Mouse (Mus musculus): ENCODE data around the gene Tesk1. TPM values are rescaled to one million over a fixed set of nuclear protein-coding genes. Genes with fewer than 3 reads are reported as not detected.
"Not testable (repeated sequence)": the region's sequence is repeated elsewhere in the genome, so short reads cannot be mapped to it uniquely, and the experiment has no call there.

Gene Tesk1
- polyA plus RNA-seq, 1 experiment from 2014 or later = 14.8 TPM

DNA sequence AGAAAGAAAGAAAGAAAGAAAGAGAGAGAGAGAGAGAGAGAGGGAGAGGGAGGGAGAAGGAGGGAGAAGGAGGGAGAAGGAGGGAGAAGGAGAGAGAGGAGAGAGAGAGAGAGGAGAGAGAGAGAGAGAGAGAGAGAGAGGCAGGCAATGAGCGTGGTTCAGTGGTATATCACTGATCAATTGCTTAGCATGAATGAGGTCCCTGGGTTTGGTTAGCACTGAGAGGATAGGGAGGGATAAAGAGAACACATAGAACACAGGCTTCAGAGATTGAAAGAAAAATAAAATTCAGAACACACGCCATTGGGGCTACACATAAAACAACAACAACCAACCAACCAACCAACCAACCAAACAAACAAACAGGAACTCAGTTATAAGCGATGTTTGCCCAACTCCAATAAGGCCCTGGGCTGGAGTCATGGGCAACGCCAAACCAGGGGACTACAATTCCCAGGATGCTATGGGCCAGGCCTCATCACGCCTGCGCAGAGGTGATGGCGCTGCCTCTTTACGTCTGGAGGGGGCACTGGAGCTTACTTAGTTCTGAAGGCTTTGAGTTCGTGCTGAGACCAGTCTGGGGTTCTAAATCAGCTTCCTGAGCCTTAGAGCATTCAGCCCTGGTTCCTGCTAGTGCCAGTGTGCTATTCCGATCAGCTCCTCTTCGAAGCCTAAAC is 36.3 kb downstream of the Tesk1 start:
- WGBS = 15% methylated on average over 11 of the region's 11 CpGs

DNA sequence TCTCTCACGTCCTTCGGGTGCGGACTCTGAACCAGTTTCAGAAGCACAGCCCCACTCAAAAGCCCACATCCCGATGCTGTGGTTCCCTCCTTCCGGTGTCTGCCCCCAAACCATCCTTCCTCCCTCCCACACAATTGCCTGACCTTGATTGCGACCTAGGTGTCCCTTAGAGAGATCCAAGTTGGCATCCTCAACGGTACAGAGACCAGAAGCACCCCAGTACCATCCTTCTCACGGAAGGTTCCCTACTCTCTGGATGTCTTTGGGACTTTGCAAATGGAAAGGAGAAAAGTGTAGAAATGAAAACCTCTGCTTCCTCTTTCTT is 36.8 kb downstream of the Tesk1 start:
- Histone ChIP-seq H3K27ac (replicated peaks; ENCODE audit: low read depth, low read length) (peak overlapping the region; percentile 39; the same call in 1 of the 2 replicates), H3K36me3 (ENCODE audit: control insufficient read depth, insufficient read depth, low read length) (no peaks in the 10 kb centered on the region), H3K4me3 (ENCODE audit: low read depth, low read length) (peak overlapping the region; percentile 31), H3K9me3 (ENCODE audit: control insufficient read depth, low read length) (no peaks in the 10 kb centered on the region), H3K4me2 (ENCODE audit: low read depth, low read length) (peak overlapping the region; percentile 55), H3K27me3 (replicated peaks; ENCODE audit: control insufficient read depth, insufficient read depth, low read length) (no peaks in the 10 kb centered on the region), H3K4me1 (ENCODE audit: control insufficient read depth, insufficient read depth, low read length) (no peaks in the 10 kb centered on the region), H3K9ac (ENCODE audit: low read depth, low read length) (peak overlapping the region; percentile 54)
- DNase-seq (ENCODE audit: low spot score) (no peak), ATAC-seq (ENCODE audit: low read depth) (no peak; the same call in 1 of the 2 replicates)
- 54% methylated on average over 8 of the region's 8 CpGs for WGBS

More for the DNA sequence above, 36.3 kb downstream of the Tesk1 start:
- Histone ChIP-seq H3K4me3 (ENCODE audit: low read depth, low read length) (peak overlapping the region; percentile 31), H3K9me3 (ENCODE audit: control insufficient read depth, low read length) (no peaks in the 10 kb centered on the region), H3K27ac (replicated peaks; ENCODE audit: low read depth, low read length) (peak overlapping the region; percentile 39; the same call in 1 of the 2 replicates), H3K4me2 (ENCODE audit: low read depth, low read length) (peak overlapping the region; percentile 55), H3K4me1 (ENCODE audit: control insufficient read depth, insufficient read depth, low read length) (no peaks in the 10 kb centered on the region), H3K9ac (ENCODE audit: low read depth, low read length) (peak overlapping the region; percentile 54), H3K27me3 (replicated peaks; ENCODE audit: control insufficient read depth, insufficient read depth, low read length) (no peaks in the 10 kb centered on the region), H3K36me3 (ENCODE audit: control insufficient read depth, insufficient read depth, low read length) (no peaks in the 10 kb centered on the region)
- DNase-seq (ENCODE audit: low spot score) = peak; percentile 96
- peak; percentile 97 for ATAC-seq (ENCODE audit: low read depth)

DNA sequence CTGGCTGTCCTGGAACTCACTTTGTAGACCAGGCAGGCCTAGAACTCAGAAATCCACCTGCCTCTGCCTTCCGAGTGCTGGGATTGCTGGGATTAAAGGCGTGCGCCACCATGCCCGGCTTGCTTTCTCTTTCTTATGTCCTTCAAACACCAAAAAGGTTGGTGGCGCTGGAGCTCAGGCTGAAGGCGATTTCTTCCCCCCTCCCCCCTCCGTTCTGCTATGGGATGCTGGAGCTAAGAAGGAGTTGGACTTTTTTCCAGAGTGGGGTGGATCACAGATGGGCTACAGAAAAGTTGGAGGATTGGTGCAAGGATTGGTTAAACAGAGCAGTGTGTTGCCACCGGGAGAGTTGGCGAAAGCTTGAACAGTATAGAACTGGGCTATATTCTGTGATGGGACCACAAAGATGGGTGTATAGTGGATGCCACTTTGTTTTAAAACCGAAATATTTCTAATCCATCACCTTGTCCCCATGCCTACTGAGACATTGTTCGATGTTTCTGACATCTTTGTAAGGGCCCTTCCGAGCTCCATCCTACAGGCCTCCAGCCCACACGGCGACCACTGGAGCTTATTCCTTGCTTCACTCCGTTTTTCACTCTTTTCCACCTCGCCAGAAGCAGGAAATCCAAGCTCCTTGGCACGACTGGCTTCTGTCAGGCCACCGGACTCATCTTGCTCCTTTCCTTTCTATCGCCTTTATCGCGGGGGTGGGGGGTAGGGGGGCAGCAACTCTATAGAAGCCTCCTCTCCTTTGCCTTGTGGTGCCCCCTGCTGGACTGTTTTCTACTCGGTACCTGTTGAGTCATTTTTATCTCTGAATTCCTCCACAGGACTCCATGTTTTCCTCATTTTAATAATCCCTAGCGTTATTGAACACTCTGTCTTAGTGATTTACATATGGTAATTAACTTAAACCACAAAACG is 37.4 kb downstream of the Tesk1 start:
- H3K36me3 ChIP-seq (ENCODE audit: control insufficient read depth, insufficient read depth, low read length) = no peaks in the 10 kb centered on the region
- DNase-seq (ENCODE audit: low spot score) (peak; percentile 81), ATAC-seq (ENCODE audit: low read depth) (no peak)
- H3K9ac ChIP-seq (ENCODE audit: low read depth, low read length) = no peak overlapping the region
- no peak overlapping the region for H3K27ac ChIP-seq (replicated peaks; ENCODE audit: low read depth, low read length)
- no peaks in the 10 kb centered on the region for H3K27me3 ChIP-seq (replicated peaks; ENCODE audit: control insufficient read depth, insufficient read depth, low read length)
- H3K4me3 ChIP-seq (ENCODE audit: low read depth, low read length) = no peak overlapping the region
- H3K4me1 ChIP-seq (ENCODE audit: control insufficient read depth, insufficient read depth, low read length) = no peaks in the 10 kb centered on the region
- H3K9me3 ChIP-seq (ENCODE audit: control insufficient read depth, low read length) = no peaks in the 10 kb centered on the region
- 44% methylated on average over 24 of the region's 24 CpGs for whole genome bisulfite sequencing
- H3K4me2 ChIP-seq (ENCODE audit: low read depth, low read length) = peak overlapping the region; percentile 44

DNA sequence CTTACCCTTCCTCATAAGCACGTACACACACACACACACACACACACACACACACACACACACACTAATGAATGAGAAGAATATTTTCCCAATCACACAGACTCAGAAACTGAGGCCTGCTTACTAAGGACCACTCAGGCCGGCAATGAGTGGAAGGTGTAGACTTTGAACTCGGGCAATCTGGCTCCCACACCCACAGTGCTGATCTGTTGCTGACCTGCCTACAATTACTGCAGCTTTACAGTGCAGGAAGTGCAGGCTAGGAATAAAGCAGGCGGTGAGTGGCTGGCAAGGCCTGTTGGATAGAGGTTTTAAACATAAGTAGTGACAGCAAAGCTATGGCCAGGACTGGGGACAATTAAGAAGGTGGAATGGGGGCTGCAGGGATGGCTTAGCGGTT is 39.2 kb downstream of the Tesk1 start:
- Histone ChIP-seq H3K9ac (ENCODE audit: low read depth, low read length) (no peak overlapping the region), H3K4me3 (ENCODE audit: low read depth, low read length) (no peak overlapping the region), H3K4me2 (ENCODE audit: low read depth, low read length) (no peak overlapping the region), H3K27ac (replicated peaks; ENCODE audit: low read depth, low read length) (no peak overlapping the region), H3K27me3 (replicated peaks; ENCODE audit: control insufficient read depth, insufficient read depth, low read length) (no peaks in the 10 kb centered on the region), H3K9me3 (ENCODE audit: control insufficient read depth, low read length) (no peaks in the 10 kb centered on the region), H3K4me1 (ENCODE audit: control insufficient read depth, insufficient read depth, low read length) (no peaks in the 10 kb centered on the region), H3K36me3 (ENCODE audit: control insufficient read depth, insufficient read depth, low read length) (no peaks in the 10 kb centered on the region)
- ATAC-seq (ENCODE audit: low read depth) = no peak
- no peak for DNase-seq (ENCODE audit: low spot score)
- 80% methylated on average over 5 of the region's 5 CpGs for WGBS

DNA sequence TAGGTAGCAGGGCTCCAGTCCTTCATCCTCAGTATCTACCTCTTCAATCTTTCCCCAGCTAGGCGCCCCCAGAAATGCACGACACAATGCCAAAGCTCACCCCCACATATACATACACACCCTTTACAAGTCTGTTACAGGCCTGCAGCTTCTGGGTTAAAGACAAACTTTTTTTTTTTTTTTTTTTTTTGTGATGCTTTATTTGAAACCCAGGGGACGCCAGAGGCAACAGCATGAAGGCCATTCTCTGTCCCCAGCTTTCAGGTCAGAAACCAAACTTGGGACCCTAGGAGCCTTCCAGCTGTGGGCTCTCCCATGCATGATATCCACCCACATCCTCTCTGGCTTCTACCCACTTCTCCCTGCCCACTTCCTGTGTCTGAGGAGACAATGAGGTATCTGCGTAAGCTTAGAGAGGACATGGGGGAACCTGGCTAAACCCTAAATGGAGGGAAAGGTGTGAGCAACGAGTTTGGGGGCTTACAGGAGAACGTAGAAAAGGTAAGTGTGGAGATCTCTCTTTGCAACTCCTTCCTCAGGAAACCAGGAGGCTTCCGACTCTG is 40.2 kb downstream of the Tesk1 start:
- Histone ChIP-seq H3K4me3 (ENCODE audit: low read depth, low read length) (no peak overlapping the region), H3K4me1 (ENCODE audit: control insufficient read depth, insufficient read depth, low read length) (no peaks in the 10 kb centered on the region), H3K9ac (ENCODE audit: low read depth, low read length) (no peak overlapping the region), H3K9me3 (ENCODE audit: control insufficient read depth, low read length) (no peaks in the 10 kb centered on the region), H3K36me3 (ENCODE audit: control insufficient read depth, insufficient read depth, low read length) (no peaks in the 10 kb centered on the region), H3K27me3 (replicated peaks; ENCODE audit: control insufficient read depth, insufficient read depth, low read length) (no peaks in the 10 kb centered on the region), H3K4me2 (ENCODE audit: low read depth, low read length) (no peak overlapping the region), H3K27ac (replicated peaks; ENCODE audit: low read depth, low read length) (no peak overlapping the region)
- ATAC-seq (ENCODE audit: low read depth) = no peak
- DNase-seq (ENCODE audit: low spot score) = no peak
- 66% methylated on average over 7 of the region's 7 CpGs for WGBS

DNA sequence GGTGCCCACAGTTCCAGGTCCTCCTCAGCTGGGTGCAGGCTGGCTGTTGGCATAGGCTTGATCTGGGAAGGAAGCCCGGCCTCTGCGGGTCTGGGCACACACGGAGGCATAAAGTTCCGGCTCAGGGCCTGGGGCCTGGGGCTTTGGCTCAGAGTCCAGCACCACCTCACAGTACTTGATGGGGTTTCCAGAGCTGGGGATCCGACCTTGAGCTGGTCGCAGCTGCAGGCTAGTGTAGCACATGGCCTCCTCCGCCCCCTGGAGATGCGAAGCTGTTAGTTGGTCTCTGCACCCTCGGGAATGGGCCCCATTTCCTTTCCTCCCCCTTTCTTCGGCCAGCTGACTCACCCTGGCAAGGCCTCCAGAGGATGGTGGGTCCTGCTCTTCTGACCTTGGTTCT is 40.9 kb downstream of the Tesk1 start:
- Histone ChIP-seq H3K36me3 (ENCODE audit: control insufficient read depth, insufficient read depth, low read length) (no peaks in the 10 kb centered on the region), H3K27ac (replicated peaks; ENCODE audit: low read depth, low read length) (no peak overlapping the region), H3K27me3 (replicated peaks; ENCODE audit: control insufficient read depth, insufficient read depth, low read length) (no peaks in the 10 kb centered on the region), H3K4me1 (ENCODE audit: control insufficient read depth, insufficient read depth, low read length) (no peaks in the 10 kb centered on the region), H3K4me3 (ENCODE audit: low read depth, low read length) (no peak overlapping the region), H3K9ac (ENCODE audit: low read depth, low read length) (no peak overlapping the region), H3K4me2 (ENCODE audit: low read depth, low read length) (no peak overlapping the region), H3K9me3 (ENCODE audit: control insufficient read depth, low read length) (no peaks in the 10 kb centered on the region)
- DNase-seq (ENCODE audit: low spot score) (no peak), ATAC-seq (ENCODE audit: low read depth) (no peak)
- WGBS = 62% methylated on average over 9 of the region's 10 CpGs

DNA sequence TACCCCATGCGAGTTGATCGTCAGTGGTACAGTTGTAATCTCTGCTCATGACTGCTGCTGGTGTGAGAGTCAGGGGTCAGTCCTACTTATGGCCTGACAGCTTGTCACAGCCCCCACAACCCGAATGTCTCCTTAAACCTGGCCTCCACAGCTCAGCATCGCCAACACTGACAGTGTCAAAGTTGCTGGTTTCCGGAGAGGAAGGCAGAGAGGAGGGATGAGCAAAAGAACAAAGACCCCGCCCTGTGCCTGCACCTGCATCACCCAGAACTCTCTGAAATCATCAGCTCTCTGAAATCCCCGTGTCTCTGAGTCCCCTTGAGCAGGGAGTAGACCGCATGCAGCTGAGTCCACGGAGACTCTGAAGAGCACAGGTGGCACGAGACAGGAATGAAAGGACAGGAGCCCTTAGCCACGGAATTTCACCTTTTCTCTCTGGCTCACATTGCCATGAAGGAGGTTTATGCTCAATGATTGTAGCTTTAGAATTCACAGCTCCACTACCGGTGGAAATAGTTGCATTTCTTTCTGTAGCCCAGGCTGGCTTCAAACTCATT is 41.9 kb downstream of the Tesk1 start, which contains the start of gene Sit1:
Gene Sit1 (minus strand): TSS at position 200 of the 557 bp plus-strand sequence.
- DNase-seq (ENCODE audit: low spot score) (no peak), ATAC-seq (ENCODE audit: low read depth) (no peak)
- Histone ChIP-seq H3K4me3 (ENCODE audit: low read depth, low read length) (no peak within 1 kb of the TSS), H3K9me3 (ENCODE audit: control insufficient read depth, low read length) (no peaks in the 10 kb centered on the region), H3K27me3 (replicated peaks; ENCODE audit: control insufficient read depth, insufficient read depth, low read length) (no peaks in the 10 kb centered on the region), H3K27ac (replicated peaks; ENCODE audit: low read depth, low read length) (no peak within 1 kb of the TSS), H3K36me3 (ENCODE audit: control insufficient read depth, insufficient read depth, low read length) (no peaks in the 10 kb centered on the region), H3K9ac (ENCODE audit: low read depth, low read length) (no peak within 1 kb of the TSS), H3K4me2 (ENCODE audit: low read depth, low read length) (no peak within 1 kb of the TSS), H3K4me1 (ENCODE audit: control insufficient read depth, insufficient read depth, low read length) (no peaks in the 10 kb centered on the region)
- whole genome bisulfite sequencing = 55% methylated on average over 12 of the region's 12 CpGs

DNA sequence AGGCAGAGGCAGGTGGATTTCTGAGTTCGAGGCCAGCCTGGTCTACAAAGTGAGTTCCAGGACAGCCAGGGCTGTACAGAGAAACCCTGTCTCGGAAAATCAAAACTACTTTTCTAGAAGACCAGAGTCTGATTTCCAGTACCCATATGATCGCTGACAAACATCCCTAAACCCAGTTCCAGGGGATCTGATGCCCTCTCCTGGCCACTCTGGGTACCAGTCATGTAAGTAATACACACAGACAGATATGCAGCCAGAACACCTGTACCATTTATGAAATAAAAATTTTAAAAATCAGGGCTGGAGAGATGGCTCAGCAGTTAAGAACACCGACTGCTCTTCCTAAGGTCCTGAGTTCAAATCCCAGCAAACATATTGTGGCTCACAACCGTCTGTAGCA is 43.9 kb downstream of the Tesk1 start:
- H3K4me2 ChIP-seq (ENCODE audit: low read depth, low read length); H3K27me3 ChIP-seq (replicated peaks; ENCODE audit: control insufficient read depth, insufficient read depth, low read length); DNase-seq (ENCODE audit: low spot score); H3K9me3 ChIP-seq (ENCODE audit: control insufficient read depth, low read length); H3K27ac ChIP-seq (replicated peaks; ENCODE audit: low read depth, low read length); H3K36me3 ChIP-seq (ENCODE audit: control insufficient read depth, insufficient read depth, low read length); ATAC-seq (ENCODE audit: low read depth); H3K4me1 ChIP-seq (ENCODE audit: control insufficient read depth, insufficient read depth, low read length); H3K4me3 ChIP-seq (ENCODE audit: low read depth, low read length); H3K9ac ChIP-seq (ENCODE audit: low read depth, low read length): not testable (repeated sequence)
- WGBS = 87% methylated on average over 5 of the region's 5 CpGs
